Mouse (Mus musculus) lung, postnatal 0 days (tissue): ENCODE measurements around the gene Morn2.

Source experiments
- CTCF ChIP-seq: IDR thresholded peaks from 2 replicates; pipeline ENCODE4 v1.5.1; 2016; ENCODE audit warnings: antibody characterized with exemption, mild to moderate bottlenecking
- EP300 ChIP-seq: IDR thresholded peaks from 2 replicates; pipeline ENCODE4 v1.6.1; 2016; ENCODE audit warnings: antibody characterized with exemption, mild to moderate bottlenecking, control low read depth

- TF ChIP-seq CTCF (no peak), EP300 (no peak)
These were observed at the start of gene Morn2, which contains the start of gene Dhx57 for GRCm38 (mm10) chr17:80290074-80290657.
